Mouse (Mus musculus): ENCODE results near the gene Stat5b. TPM values are rescaled to one million over a fixed set of nuclear protein-coding genes. Genes with fewer than 3 reads are reported as not detected.

Gene Stat5b
- polyA plus RNA-seq, 1 experiment from 2014 or later, result 26.8 TPM

DNA sequence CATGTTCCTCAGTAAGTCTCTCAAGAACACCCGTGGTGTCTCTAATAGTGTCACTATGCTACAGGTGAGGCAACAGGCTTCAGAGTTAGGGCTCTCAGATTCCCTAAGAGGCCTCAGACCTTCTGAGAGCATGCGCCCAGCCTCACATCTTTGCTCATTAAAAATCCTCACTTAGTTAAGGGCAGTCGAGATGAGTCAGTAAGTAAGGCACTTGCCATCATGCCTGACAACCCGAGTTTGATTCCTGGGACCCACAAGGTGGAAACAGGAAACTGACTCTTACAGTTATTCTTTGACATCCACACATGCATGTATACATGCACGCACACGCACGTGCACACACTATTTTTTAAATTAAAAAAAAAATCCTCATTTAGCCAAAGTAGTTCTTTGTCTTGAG is 26.0 kb downstream of the Stat5b start:
- ChIA-PET POLR2A (no interaction called here), CTCF (interaction anchor here (1.0 to 2.4 kb wide), 5 partner anchors 8 to 24 kb away, joined by 3 to 8 read pairs (median 3); no protein-coding TSS in a partner anchor)
- in situ Hi-C loops (cut with MboI; ENCODE audit: low pct_unique_long_range_greater_than_20kb), result no loop called here
- ATAC-seq (no peak), DNase-seq (ENCODE audit: low read depth, low spot score) (no peak)
- TF ChIP-seq CTCF (IDR thresholded peaks at IDR 0.05), result no peak
- no peaks in the 10 kb centered on the region for H3K27me3 ChIP-seq

DNA sequence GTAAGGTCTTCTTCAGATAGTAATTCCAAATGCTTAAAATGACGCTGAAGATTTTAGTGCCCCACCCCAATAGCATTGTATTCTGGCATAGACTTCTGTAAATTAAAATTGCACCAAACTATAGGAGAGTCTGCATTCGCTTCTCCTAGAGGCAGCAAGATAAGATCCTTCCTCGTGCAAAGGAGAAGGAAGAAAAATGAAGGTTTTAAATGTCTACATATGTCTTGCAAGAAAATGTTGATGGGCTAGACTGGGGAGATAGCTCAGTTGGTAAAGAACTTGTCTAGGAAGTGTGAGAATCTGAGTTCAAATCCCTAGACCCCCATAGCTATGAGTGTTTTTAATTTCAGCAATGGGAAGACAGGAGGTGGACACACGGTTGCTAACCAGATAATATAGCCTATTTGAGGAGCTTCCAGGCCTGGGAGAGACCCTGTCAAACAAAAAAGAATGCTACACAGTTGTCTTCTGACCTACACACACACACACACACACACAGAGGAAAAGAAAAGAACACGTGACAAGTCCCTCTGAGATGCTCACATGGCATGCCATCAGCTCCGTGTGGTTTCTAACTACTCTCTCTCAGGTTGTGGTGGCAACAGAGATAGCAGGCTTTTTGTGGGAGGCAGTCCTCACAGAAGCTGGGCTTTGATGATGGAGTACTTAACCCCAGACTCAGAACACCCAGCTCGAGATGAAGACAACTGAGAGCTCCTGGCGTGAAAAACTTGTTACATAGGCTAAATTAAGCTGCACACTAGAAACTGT is 26.8 kb downstream of the Stat5b start:
- ATAC-seq, result no peak
- H3K27me3 ChIP-seq, result no peaks in the 10 kb centered on the region
- in situ Hi-C loops (cut with MboI; ENCODE audit: low pct_unique_long_range_greater_than_20kb), result no loop called here
- POLR2A ChIA-PET, result no interaction called here
- CTCF ChIA-PET, result interaction anchor here (0.8 to 1.9 kb wide), 4 partner anchors 9 to 23 kb away, joined by 3 to 7 read pairs (median 4); no protein-coding TSS in a partner anchor
- DNase-seq (ENCODE audit: low read depth, low spot score), result no peak
- no peak for TF ChIP-seq CTCF (IDR thresholded peaks at IDR 0.05)

DNA sequence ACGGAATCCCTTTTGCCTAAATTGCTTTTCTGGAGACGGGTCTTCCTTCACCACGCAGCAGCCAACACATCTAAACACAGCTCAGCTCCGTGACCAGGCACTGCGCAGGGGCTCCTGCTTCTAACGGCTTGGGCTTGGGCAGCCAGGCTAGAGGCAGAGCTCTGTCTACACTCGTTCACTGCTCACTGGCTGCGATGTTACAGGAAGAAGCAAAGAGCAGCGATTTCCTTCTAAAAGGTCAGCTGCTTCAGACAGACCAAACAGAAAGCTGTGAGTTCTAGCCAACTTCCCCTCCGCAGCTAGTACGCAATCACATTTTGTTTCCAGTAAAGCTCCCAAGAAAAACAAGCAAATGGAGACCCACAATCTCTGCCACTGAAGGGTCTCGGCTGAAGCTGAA is 28.2 kb downstream of the Stat5b start:
- CTCF ChIA-PET, result interaction anchor here (1.0 to 1.6 kb wide), 2 partner anchors 8 to 11 kb away, joined by 3 to 5 read pairs; no protein-coding TSS in a partner anchor
- in situ Hi-C loops (cut with MboI; ENCODE audit: low pct_unique_long_range_greater_than_20kb), result no loop called here
- TF ChIP-seq CTCF (IDR thresholded peaks at IDR 0.05), result no peak
- ATAC-seq (no peak), DNase-seq (ENCODE audit: low read depth, low spot score) (no peak)
- POLR2A ChIA-PET, result interaction anchor here (1.6 kb wide), 1 partner anchor 12 kb away, joined by 5 read pairs; no protein-coding TSS in a partner anchor
- H3K27me3 ChIP-seq, result no peaks in the 10 kb centered on the region

DNA sequence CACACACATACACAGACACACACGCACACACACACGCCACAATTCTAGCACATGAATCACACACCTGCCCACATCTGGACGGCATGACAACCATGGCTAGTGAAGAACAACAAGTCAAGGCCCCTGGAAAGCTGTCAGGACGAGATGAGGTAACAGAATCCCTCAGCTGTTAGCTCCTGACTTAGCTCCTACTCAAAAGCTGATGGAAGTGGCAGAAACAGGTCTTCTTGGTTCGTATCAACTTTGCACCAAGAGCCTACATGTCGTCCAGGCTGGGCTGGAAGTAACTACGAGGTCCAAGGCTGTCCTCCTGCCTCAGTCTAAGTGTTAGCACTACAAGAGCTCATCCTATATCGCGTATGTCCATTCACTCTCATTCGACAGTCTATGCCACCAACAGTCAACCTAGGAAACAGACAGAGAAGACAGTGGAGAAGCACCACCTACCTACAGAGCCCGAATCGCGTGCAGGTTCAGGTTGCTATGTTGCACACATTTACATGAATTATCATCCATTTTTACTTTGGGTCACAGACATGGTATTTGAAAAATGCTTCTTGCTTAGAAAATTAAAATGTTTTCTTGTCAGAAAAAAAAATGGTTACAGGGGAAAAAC is 28.8 kb downstream of the Stat5b start:
- POLR2A ChIA-PET, result interaction anchor here (1.6 kb wide), 1 partner anchor 13 kb away, joined by 5 read pairs; no protein-coding TSS in a partner anchor
- TF ChIP-seq CTCF (IDR thresholded peaks at IDR 0.05), result no peak
- H3K27me3 ChIP-seq, result no peaks in the 10 kb centered on the region
- no peak for DNase-seq (ENCODE audit: low read depth, low spot score)
- no peak for ATAC-seq
- in situ Hi-C loops (cut with MboI; ENCODE audit: low pct_unique_long_range_greater_than_20kb), result no loop called here
- CTCF ChIA-PET, result interaction anchor here (1.0 to 1.6 kb wide), 2 partner anchors 8 to 11 kb away, joined by 3 to 5 read pairs; no protein-coding TSS in a partner anchor

DNA sequence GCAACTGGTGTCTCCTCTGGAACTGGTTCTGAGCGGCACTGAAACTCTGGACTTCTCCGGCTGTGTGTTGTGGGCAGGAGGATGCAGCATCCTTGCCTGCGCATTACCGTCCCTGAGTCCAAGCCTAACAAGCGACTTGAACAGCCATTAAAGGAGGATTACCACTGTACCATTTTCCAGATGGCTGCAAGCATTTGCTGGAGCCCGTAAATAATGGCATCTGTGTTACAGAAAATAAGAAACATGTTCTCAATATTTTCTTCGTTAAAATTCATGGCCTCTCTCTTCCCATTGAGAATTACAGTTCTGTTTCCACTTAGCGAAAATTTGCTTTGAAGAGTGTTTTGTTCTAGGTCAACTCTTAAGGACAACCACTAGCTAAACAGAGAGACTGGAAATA is 30.5 kb downstream of the Stat5b start:
- TF ChIP-seq CTCF (IDR thresholded peaks at IDR 0.05), result no peak
- ATAC-seq (no peak), DNase-seq (ENCODE audit: low read depth, low spot score) (no peak)
- no peaks in the 10 kb centered on the region for H3K27me3 ChIP-seq
- ChIA-PET POLR2A (no interaction called here), CTCF (no interaction called here)
- in situ Hi-C loops (cut with MboI; ENCODE audit: low pct_unique_long_range_greater_than_20kb), result no loop called here

DNA sequence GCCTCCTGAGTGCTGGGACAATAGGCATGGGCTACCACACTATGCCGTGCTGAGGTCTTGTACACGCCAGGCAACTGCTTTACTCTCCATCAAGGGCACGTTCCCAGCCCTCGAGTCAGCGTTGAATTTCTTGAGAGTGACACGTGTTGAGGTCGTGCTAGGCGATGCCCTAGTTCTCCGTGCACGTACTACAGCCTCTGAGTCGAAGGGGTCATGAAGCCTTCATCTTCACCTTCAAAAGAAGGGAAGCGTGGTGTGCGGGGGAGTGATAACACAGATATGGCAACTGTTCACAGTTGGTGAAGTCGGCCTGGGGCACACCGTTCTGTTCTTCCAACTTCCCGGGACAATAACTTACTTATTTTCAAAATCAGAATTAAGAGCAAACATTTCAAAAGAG is 30.9 kb downstream of the Stat5b start:
- no peak for DNase-seq (ENCODE audit: low read depth, low spot score)
- H3K27me3 ChIP-seq, result no peaks in the 10 kb centered on the region
- ATAC-seq, result no peak
- ChIA-PET CTCF (no interaction called here), POLR2A (no interaction called here)
- in situ Hi-C loops (cut with MboI; ENCODE audit: low pct_unique_long_range_greater_than_20kb), result no loop called here
- no peak for TF ChIP-seq CTCF (IDR thresholded peaks at IDR 0.05)

DNA sequence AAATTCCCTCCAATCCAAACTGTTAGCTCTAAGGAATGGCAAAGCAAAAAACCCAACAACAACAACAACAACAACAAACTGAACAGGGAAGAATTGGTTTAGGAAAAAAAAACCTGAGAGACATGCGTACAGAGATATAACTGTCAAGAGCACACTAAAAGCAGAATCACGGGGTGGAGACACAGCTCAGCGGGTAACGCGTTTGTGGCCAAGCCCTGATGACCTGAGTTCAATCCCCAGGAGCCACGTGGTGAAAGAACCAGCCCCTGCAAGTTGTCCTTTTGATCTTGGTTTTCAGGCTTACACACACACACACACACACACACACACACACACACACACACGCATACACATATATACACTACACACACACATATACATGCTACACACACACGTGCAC is 31.5 kb downstream of the Stat5b start:
- in situ Hi-C loops (cut with MboI; ENCODE audit: low pct_unique_long_range_greater_than_20kb), result no loop called here
- ChIA-PET POLR2A (no interaction called here), CTCF (no interaction called here)
- TF ChIP-seq CTCF (IDR thresholded peaks at IDR 0.05), result no peak
- DNase-seq (ENCODE audit: low read depth, low spot score) (no peak), ATAC-seq (no peak)
- no peaks in the 10 kb centered on the region for H3K27me3 ChIP-seq

DNA sequence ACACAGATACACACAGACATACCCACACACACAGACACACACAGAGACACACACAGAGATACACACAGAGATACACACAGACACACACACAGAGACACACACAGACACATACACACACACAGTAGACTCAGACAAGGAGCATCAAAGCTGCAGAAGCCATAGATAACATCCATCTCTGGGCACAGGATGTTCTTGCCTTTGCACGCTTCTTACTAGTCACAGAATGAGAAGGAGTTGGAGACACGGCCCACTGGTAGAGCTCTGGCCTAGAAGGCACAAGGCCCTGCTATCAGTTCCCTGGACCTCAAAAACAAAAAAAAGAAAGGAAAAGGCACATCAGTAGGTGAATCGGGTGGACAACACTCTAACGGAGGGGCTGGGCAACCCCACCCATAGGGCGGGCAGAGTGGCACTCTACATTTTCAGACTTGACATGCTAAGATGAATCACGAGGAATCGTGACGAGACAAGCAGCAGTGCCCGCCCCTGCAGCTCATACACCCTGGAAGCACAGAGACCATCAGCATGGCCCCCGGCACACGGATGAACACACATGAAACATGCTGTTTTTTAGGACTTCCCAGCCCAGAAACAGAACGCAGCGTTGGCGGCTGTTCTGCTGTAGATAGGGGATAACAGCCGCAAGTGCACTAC is 32.0 kb downstream of the Stat5b start:
- in situ Hi-C loops (cut with MboI; ENCODE audit: low pct_unique_long_range_greater_than_20kb), result no loop called here
- ATAC-seq (no peak), DNase-seq (ENCODE audit: low read depth, low spot score) (no peak)
- CTCF ChIA-PET, result no interaction called here
- TF ChIP-seq CTCF (IDR thresholded peaks at IDR 0.05), result no peak
- H3K27me3 ChIP-seq, result no peaks in the 10 kb centered on the region
- POLR2A ChIA-PET, result no interaction called here

DNA sequence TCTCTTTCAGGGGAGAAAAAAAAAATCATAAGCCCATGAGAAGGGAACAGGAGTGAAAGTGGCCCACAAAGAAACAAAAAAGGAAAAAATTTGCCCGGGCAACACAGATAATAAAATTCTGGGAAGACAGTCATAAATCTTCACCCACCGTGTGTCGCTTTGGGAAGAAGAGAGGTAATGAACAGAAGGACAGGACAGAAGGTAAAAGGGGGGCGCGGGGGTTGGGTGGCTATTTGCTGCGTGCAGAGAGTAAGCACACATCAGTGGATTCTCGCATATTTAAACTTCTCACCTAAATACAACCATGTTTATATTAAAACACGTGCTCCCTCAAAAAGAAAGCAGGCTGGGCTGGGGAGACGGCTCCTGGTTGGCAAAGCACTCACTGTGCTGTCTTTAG is 33.2 kb downstream of the Stat5b start:
- no peak for TF ChIP-seq CTCF (IDR thresholded peaks at IDR 0.05)
- ATAC-seq, result no peak
- in situ Hi-C loops (cut with MboI; ENCODE audit: low pct_unique_long_range_greater_than_20kb), result no loop called here
- no peak for DNase-seq (ENCODE audit: low read depth, low spot score)
- CTCF ChIA-PET, result no interaction called here
- POLR2A ChIA-PET, result interaction anchor here (0.9 kb wide), 1 partner anchor 44 kb away, joined by 4 read pairs; no protein-coding TSS in a partner anchor
- no peaks in the 10 kb centered on the region for H3K27me3 ChIP-seq

DNA sequence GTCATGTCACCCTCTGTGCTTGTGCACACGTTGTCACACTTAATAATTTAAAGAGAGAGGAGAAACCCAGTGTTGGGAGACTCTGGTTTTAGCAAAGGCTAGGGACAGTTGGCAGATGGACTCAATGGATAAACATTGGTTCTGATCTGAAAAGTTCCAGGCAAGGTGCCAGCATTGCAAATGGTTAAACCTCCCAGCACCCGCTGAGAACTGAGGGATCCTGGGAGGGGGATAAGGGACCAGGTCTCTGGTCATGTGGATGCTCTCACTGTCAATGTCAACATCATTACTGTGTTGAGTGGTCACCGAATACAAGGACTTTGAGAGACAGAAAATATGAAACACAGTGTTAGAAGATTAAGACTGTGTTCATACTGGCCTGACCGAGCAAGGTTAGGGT is 33.7 kb downstream of the Stat5b start:
- ChIA-PET POLR2A (interaction anchor here (0.9 kb wide), 1 partner anchor 45 kb away, joined by 4 read pairs; no protein-coding TSS in a partner anchor), CTCF (no interaction called here)
- no peaks in the 10 kb centered on the region for H3K27me3 ChIP-seq
- ATAC-seq, result no peak
- in situ Hi-C loops (cut with MboI; ENCODE audit: low pct_unique_long_range_greater_than_20kb), result no loop called here
- DNase-seq (ENCODE audit: low read depth, low spot score), result no peak
- TF ChIP-seq CTCF (IDR thresholded peaks at IDR 0.05), result no peak

DNA sequence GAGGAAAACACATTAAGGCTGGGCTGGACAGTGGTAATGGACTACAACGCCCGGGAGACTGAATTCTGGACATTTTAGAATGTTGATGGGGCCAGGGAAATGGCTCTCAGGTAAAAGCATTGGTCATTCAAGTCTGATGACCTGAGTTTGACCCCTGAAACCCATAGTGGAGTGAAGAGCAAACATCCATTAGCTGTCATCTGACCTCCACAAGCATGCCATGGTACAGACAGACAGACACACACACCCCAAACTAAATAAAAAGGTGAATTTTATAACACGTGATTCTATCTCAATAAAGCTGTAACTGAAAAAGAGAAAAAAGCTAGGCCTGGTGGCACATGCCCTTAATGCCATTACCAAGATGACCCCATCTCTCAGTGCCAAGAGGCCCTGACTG is 34.2 kb downstream of the Stat5b start:
- ChIA-PET POLR2A (interaction anchor here (0.9 kb wide), 1 partner anchor 45 kb away, joined by 4 read pairs; no protein-coding TSS in a partner anchor), CTCF (interaction anchor here (2.6 kb wide), 1 partner anchor 9 kb away, joined by 8 read pairs; no protein-coding TSS in a partner anchor)
- ATAC-seq, result no peak
- H3K27me3 ChIP-seq, result no peaks in the 10 kb centered on the region
- TF ChIP-seq CTCF (IDR thresholded peaks at IDR 0.05), result no peak
- no peak for DNase-seq (ENCODE audit: low read depth, low spot score)
- in situ Hi-C loops (cut with MboI; ENCODE audit: low pct_unique_long_range_greater_than_20kb), result no loop called here
